Mouse (Mus musculus): ENCODE results near the gene Lztfl1. TPM values are rescaled to one million over a fixed set of nuclear protein-coding genes. Genes with fewer than 3 reads are reported as not detected.
"Not testable (repeated sequence)": the region's sequence is repeated elsewhere in the genome, so short reads cannot be mapped to it uniquely, and the experiment has no call there.

Lztfl1 gene
- polyA plus RNA-seq, 1 experiment from 2014 or later = 39.0 TPM

DNA sequence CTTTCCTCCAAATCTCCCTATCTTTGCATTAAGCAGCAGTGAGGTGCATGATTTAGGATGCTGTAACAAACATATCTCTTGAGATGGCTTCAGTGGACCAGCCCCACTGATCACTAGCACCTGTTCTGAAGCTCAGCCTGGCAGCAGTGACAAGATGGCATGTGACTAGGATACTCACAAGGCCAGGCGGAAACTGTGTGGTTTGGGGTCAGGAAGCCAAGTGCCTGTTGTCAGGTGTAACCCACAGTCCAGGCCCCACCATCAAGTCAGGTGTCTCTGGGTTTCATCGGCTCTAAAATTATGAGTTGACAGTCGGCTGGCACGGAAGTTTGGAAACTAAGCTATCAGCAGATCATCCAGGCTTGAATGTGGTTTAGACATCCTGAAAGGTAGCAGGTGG lies 36.8 kb upstream of the Lztfl1 start:
- H3K27ac ChIP-seq (ENCODE audit: low read length) = no peak overlapping the region
- no peaks in the 10 kb centered on the region for H3K36me3 ChIP-seq (ENCODE audit: control insufficient read depth, insufficient read depth)
- no peak overlapping the region for H3K4me2 ChIP-seq (ENCODE audit: low read depth, low read length)
- peak; percentile 56; the same call in 1 of the 2 replicates for ATAC-seq (replicated peaks; ENCODE audit: extremely low read depth, insufficient read depth, low FRiP score)
- WGBS = 75% methylated on average over 4 of the region's 4 CpGs
- no peaks in the 10 kb centered on the region for H3K9me3 ChIP-seq (replicated peaks; ENCODE audit: control insufficient read depth, low read length)
- no peak overlapping the region for H3K9ac ChIP-seq (ENCODE audit: low read length)
- H3K4me3 ChIP-seq (ENCODE audit: low read length) = no peak overlapping the region
- H3K4me1 ChIP-seq (ENCODE audit: control insufficient read depth, insufficient read depth, low read length) = no peaks in the 10 kb centered on the region
- no peaks in the 10 kb centered on the region for H3K27me3 ChIP-seq (ENCODE audit: control insufficient read depth, insufficient read depth, low read length)

- WGBS = 91% methylated on average over 7 of the region's 8 CpGs
- H3K4me1 ChIP-seq (ENCODE audit: control insufficient read depth, insufficient read depth, low read length) = not testable (repeated sequence)
Observed at GRCm38 (mm10) chr9:123749687-123750086, 32.2 kb upstream of the Lztfl1 start.

GRCm38 (mm10) chr9:123740799-123741198 lies 23.3 kb upstream of the Lztfl1 start:
- Histone ChIP-seq H3K36me3 (ENCODE audit: control insufficient read depth, insufficient read depth) (no peaks in the 10 kb centered on the region), H3K9me3 (replicated peaks; ENCODE audit: control insufficient read depth, low read length) (no peaks in the 10 kb centered on the region), H3K4me2 (ENCODE audit: low read depth, low read length) (no peak overlapping the region), H3K27ac (ENCODE audit: low read length) (no peak overlapping the region), H3K4me3 (ENCODE audit: low read length) (no peak overlapping the region), H3K9ac (ENCODE audit: low read length) (no peak overlapping the region), H3K4me1 (ENCODE audit: control insufficient read depth, insufficient read depth, low read length) (no peaks in the 10 kb centered on the region), H3K27me3 (ENCODE audit: control insufficient read depth, insufficient read depth, low read length) (no peaks in the 10 kb centered on the region)
- ATAC-seq (replicated peaks; ENCODE audit: extremely low read depth, insufficient read depth, low FRiP score) = no peak
- 79% methylated on average over 4 of the region's 4 CpGs for WGBS

More at GRCm38 (mm10) chr9:123749687-123750086, 32.2 kb upstream of the Lztfl1 start:
- not testable (repeated sequence) for H3K27me3 ChIP-seq (ENCODE audit: control insufficient read depth, insufficient read depth, low read length); H3K9ac ChIP-seq (ENCODE audit: low read length); H3K4me2 ChIP-seq (ENCODE audit: low read depth, low read length); H3K4me3 ChIP-seq (ENCODE audit: low read length); H3K9me3 ChIP-seq (replicated peaks; ENCODE audit: control insufficient read depth, low read length); ATAC-seq (replicated peaks; ENCODE audit: extremely low read depth, insufficient read depth, low FRiP score); H3K36me3 ChIP-seq (ENCODE audit: control insufficient read depth, insufficient read depth); H3K27ac ChIP-seq (ENCODE audit: low read length)

- Histone ChIP-seq H3K27ac (ENCODE audit: low read length) (no peak overlapping the region), H3K4me1 (ENCODE audit: control insufficient read depth, insufficient read depth, low read length) (no peaks in the 10 kb centered on the region), H3K27me3 (ENCODE audit: control insufficient read depth, insufficient read depth, low read length) (no peaks in the 10 kb centered on the region), H3K9ac (ENCODE audit: low read length) (no peak overlapping the region), H3K36me3 (ENCODE audit: control insufficient read depth, insufficient read depth) (no peaks in the 10 kb centered on the region), H3K4me3 (ENCODE audit: low read length) (no peak overlapping the region), H3K4me2 (ENCODE audit: low read depth, low read length) (no peak overlapping the region), H3K9me3 (replicated peaks; ENCODE audit: control insufficient read depth, low read length) (no peaks in the 10 kb centered on the region)
- ATAC-seq (replicated peaks; ENCODE audit: extremely low read depth, insufficient read depth, low FRiP score) = no peak
- WGBS = 62% methylated on average over 3 of the region's 3 CpGs
Observed at GRCm38 (mm10) chr9:123734133-123734532, 16.6 kb upstream of the Lztfl1 start.

GRCm38 (mm10) chr9:123731271-123731670 lies 13.8 kb upstream of the Lztfl1 start:
- WGBS = 64% methylated on average over 3 of the region's 3 CpGs
- H3K36me3 ChIP-seq (ENCODE audit: control insufficient read depth, insufficient read depth) = no peaks in the 10 kb centered on the region
- ATAC-seq (replicated peaks; ENCODE audit: extremely low read depth, insufficient read depth, low FRiP score) = no peak
- no peaks in the 10 kb centered on the region for H3K27me3 ChIP-seq (ENCODE audit: control insufficient read depth, insufficient read depth, low read length)
- no peak overlapping the region for H3K9ac ChIP-seq (ENCODE audit: low read length)
- H3K4me3 ChIP-seq (ENCODE audit: low read length) = no peak overlapping the region
- H3K4me1 ChIP-seq (ENCODE audit: control insufficient read depth, insufficient read depth, low read length) = no peaks in the 10 kb centered on the region
- H3K4me2 ChIP-seq (ENCODE audit: low read depth, low read length) = no peak overlapping the region
- no peaks in the 10 kb centered on the region for H3K9me3 ChIP-seq (replicated peaks; ENCODE audit: control insufficient read depth, low read length)
- no peak overlapping the region for H3K27ac ChIP-seq (ENCODE audit: low read length)

- H3K9me3 ChIP-seq (replicated peaks; ENCODE audit: control insufficient read depth, low read length) = no peaks in the 10 kb centered on the region
- H3K27ac ChIP-seq (ENCODE audit: low read length) = no peak overlapping the region
- no peak overlapping the region for H3K4me3 ChIP-seq (ENCODE audit: low read length)
- H3K36me3 ChIP-seq (ENCODE audit: control insufficient read depth, insufficient read depth) = no peaks in the 10 kb centered on the region
- 58% methylated on average over 2 of the region's 2 CpGs for WGBS
- no peak for ATAC-seq (replicated peaks; ENCODE audit: extremely low read depth, insufficient read depth, low FRiP score)
- no peak overlapping the region for H3K4me2 ChIP-seq (ENCODE audit: low read depth, low read length)
- H3K27me3 ChIP-seq (ENCODE audit: control insufficient read depth, insufficient read depth, low read length) = no peaks in the 10 kb centered on the region
- no peaks in the 10 kb centered on the region for H3K4me1 ChIP-seq (ENCODE audit: control insufficient read depth, insufficient read depth, low read length)
- no peak overlapping the region for H3K9ac ChIP-seq (ENCODE audit: low read length)
Observed at GRCm38 (mm10) chr9:123722737-123723493, 5.4 kb upstream of the Lztfl1 start.

GRCm38 (mm10) chr9:123716301-123716700 lies 1.2 kb downstream of the Lztfl1 start:
- Histone ChIP-seq H3K36me3 (ENCODE audit: control insufficient read depth, insufficient read depth) (peaks cover 3% of the 10 kb centered on the region; the same call in 1 of the 2 replicates), H3K4me3 (ENCODE audit: low read length) (no peak overlapping the region), H3K4me1 (ENCODE audit: control insufficient read depth, insufficient read depth, low read length) (peaks cover 6% of the 10 kb centered on the region), H3K9me3 (replicated peaks; ENCODE audit: control insufficient read depth, low read length) (no peaks in the 10 kb centered on the region), H3K9ac (ENCODE audit: low read length) (no peak overlapping the region), H3K4me2 (ENCODE audit: low read depth, low read length) (peak overlapping the region; percentile 32; the same call in 1 of the 2 replicates), H3K27me3 (ENCODE audit: control insufficient read depth, insufficient read depth, low read length) (no peaks in the 10 kb centered on the region), H3K27ac (ENCODE audit: low read length) (no peak overlapping the region)
- no peak for ATAC-seq (replicated peaks; ENCODE audit: extremely low read depth, insufficient read depth, low FRiP score)
- 49% methylated on average over 3 of the region's 3 CpGs for WGBS

DNA sequence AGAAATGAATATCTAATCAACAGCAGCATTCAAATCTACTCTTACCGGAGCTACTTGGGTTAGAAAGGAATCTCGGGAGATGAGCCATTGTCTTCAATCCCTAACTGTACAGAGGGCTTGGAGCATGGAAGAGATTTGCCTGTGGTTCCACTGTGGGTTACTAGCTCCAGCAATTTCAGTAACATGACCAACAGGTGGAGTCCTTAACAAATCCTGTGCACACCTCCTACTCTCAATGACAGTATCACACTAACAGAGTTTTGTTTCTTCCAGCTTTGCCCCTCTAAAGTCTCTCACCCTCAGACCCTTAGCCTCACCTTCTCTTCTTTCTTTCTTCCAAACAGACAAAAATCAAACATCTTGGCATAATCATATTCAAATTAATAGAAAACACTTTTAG lies 4.4 kb downstream of the Lztfl1 start:
- Histone ChIP-seq H3K4me2 (ENCODE audit: low read depth, low read length) (no peak overlapping the region), H3K27me3 (ENCODE audit: control insufficient read depth, insufficient read depth, low read length) (no peaks in the 10 kb centered on the region), H3K36me3 (ENCODE audit: control insufficient read depth, insufficient read depth) (peaks cover 11% of the 10 kb centered on the region; the same call in 1 of the 2 replicates), H3K27ac (ENCODE audit: low read length) (no peak overlapping the region), H3K4me1 (ENCODE audit: control insufficient read depth, insufficient read depth, low read length) (peaks cover 6% of the 10 kb centered on the region), H3K9me3 (replicated peaks; ENCODE audit: control insufficient read depth, low read length) (no peaks in the 10 kb centered on the region), H3K4me3 (ENCODE audit: low read length) (no peak overlapping the region), H3K9ac (ENCODE audit: low read length) (no peak overlapping the region)
- 70% methylated on average over 2 of the region's 2 CpGs for WGBS
- no peak for ATAC-seq (replicated peaks; ENCODE audit: extremely low read depth, insufficient read depth, low FRiP score)

DNA sequence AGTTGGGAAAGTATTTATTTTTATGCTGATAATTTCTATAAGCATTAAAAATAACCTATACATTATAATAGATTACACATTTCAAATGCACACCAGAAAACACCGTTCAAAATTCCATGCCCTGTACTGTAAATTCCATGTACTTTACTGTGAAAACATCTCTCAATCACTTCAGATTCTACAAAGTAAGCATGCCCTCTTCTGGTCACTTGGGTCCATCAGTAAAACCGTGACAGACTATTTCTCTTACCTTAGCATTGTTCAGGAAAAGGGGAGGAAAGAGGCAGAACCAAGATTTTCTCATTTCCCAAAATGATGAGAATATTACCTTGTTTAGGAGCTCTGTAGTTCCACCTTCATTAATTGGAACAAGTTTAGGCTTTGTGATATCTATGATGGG lies 8.3 kb downstream of the Lztfl1 start:
- Histone ChIP-seq H3K36me3 (ENCODE audit: control insufficient read depth, insufficient read depth) (peaks cover 11% of the 10 kb centered on the region; the same call in 1 of the 2 replicates), H3K27me3 (ENCODE audit: control insufficient read depth, insufficient read depth, low read length) (no peaks in the 10 kb centered on the region), H3K4me3 (ENCODE audit: low read length) (no peak overlapping the region), H3K9me3 (replicated peaks; ENCODE audit: control insufficient read depth, low read length) (no peaks in the 10 kb centered on the region), H3K9ac (ENCODE audit: low read length) (no peak overlapping the region), H3K4me1 (ENCODE audit: control insufficient read depth, insufficient read depth, low read length) (no peaks in the 10 kb centered on the region), H3K4me2 (ENCODE audit: low read depth, low read length) (no peak overlapping the region), H3K27ac (ENCODE audit: low read length) (no peak overlapping the region)
- 35% methylated on average over 2 of the region's 2 CpGs for WGBS
- ATAC-seq (replicated peaks; ENCODE audit: extremely low read depth, insufficient read depth, low FRiP score) = no peak

All from heart, embryonic 16.5 days (tissue).